16 mouse cellular contexts compared by ENCODE assay signal in the genomic region with DNA sequence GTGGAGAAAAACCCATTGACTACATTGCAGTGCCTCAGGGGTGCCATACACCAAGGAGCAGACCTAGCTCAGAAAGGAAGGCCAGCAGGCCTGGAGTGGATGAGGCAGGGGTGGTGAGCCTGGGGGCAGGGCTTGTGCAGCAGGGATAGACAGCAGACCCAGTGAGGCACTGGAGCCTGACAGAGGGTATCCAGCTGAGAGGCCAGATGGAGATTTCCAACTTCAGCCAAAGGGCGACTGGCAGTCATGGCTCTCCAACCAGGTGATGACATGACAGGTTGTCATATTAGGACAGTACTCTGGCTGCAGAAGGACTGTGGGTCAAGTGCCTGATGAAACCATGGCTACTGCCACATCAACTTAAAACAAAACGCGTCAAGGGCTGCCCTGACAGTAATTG.
DNase-seq lines count a peak whose midpoint lies in the region; ATAC-seq and TF ChIP-seq lines count a peak whose summit lies in the region.
"Had no signal": no experiment of that assay in that cellular context is flagged by ENCODE, and none has a peak within 500 bp of the region (broad histone marks: within the 10 kb centered on the region; RNA-seq: fewer than 3 reads in every experiment).

No protein-coding gene starts in this region.

- WGBS in hindbrain, postnatal 0 days = 55% methylated on average over 3 of the region's 3 CpGs
- 78% methylated on average over 3 of the region's 3 CpGs for WGBS in hindbrain, embryonic 11.5 days

- H3K9me3 ChIP-seq in hindbrain, postnatal 0 days (ENCODE audit: low read length) = no peaks in the 10 kb centered on the region
- no peaks in the 10 kb centered on the region for H3K9me3 ChIP-seq in hindbrain, embryonic 11.5 days (ENCODE audit: control insufficient read depth, low read length)
- H3K9me3 ChIP-seq: embryonic facial prominence, embryonic 12.5 days; heart, embryonic 12.5 days; hindbrain, embryonic 12.5 days had no signal

- H3K36me3 ChIP-seq in hindbrain, postnatal 0 days (ENCODE audit: insufficient read depth, low read length) = no peaks in the 10 kb centered on the region
- no peaks in the 10 kb centered on the region for H3K36me3 ChIP-seq in hindbrain, embryonic 11.5 days (ENCODE audit: control insufficient read depth, insufficient read depth, low read length)
- H3K36me3 ChIP-seq: embryonic facial prominence, embryonic 12.5 days; heart, embryonic 12.5 days; hindbrain, embryonic 12.5 days had no signal

- no peak overlapping the region for H3K4me2 ChIP-seq in hindbrain, postnatal 0 days (ENCODE audit: low read depth, low read length)
- no peak overlapping the region for H3K4me2 ChIP-seq in hindbrain, embryonic 11.5 days (replicated peaks; ENCODE audit: low read depth, low read length)
- H3K4me2 ChIP-seq: embryonic facial prominence, embryonic 12.5 days; heart, embryonic 12.5 days; hindbrain, embryonic 12.5 days had no signal

- H3K9ac ChIP-seq in hindbrain, postnatal 0 days (replicated peaks; ENCODE audit: low read length) = no peak overlapping the region
- no peak overlapping the region for H3K9ac ChIP-seq in hindbrain, embryonic 11.5 days (ENCODE audit: low read depth, low read length)
- H3K9ac ChIP-seq: embryonic facial prominence, embryonic 12.5 days; heart, embryonic 12.5 days; hindbrain, embryonic 12.5 days had no signal

- TF ChIP-seq CTCF in hindbrain, postnatal 0 days (IDR thresholded peaks at IDR 0.05; ENCODE audit: low read depth) = no peak

- no peak for DNase-seq in hindbrain, postnatal 0 days (ENCODE audit: low spot score)
- no peak for DNase-seq in hindbrain, embryonic 11.5 days (ENCODE audit: low spot score)
- peak; percentile 16 for DNase-seq in cerebellum, adult 9-10 months
- peak; percentile 68 to 79 for DNase-seq in cerebellum, postnatal 10 days
- DNase-seq in gastrocnemius, postnatal 10 days = no peak
- DNase-seq in lung, adult 18-20 months = no peak
- DNase-seq: adrenal gland, adult 2 months; adrenal gland, postnatal 25 days; gastrocnemius, postnatal 14 days; heart, postnatal 36 days; kidney, adult 11 months had no signal

- peak; percentile 21; the same call in 1 of the 2 replicates for ATAC-seq in hindbrain, postnatal 0 days
- ATAC-seq in hindbrain, embryonic 11.5 days (ENCODE audit: low FRiP score) = no peak
- ATAC-seq: forebrain, embryonic 16.5 days; hindbrain, embryonic 16.5 days had no signal

- no peak overlapping the region for H3K4me3 ChIP-seq in hindbrain, postnatal 0 days (ENCODE audit: low read length)
- no peak overlapping the region for H3K4me3 ChIP-seq in hindbrain, embryonic 11.5 days (ENCODE audit: low read depth, low read length)
- H3K4me3 ChIP-seq: embryonic facial prominence, embryonic 12.5 days; heart, embryonic 12.5 days; hindbrain, embryonic 12.5 days had no signal

- H3K4me1 ChIP-seq in hindbrain, postnatal 0 days (ENCODE audit: insufficient read depth, low read length) = no peaks in the 10 kb centered on the region
- no peaks in the 10 kb centered on the region for H3K4me1 ChIP-seq in hindbrain, embryonic 11.5 days (replicated peaks; ENCODE audit: control insufficient read depth, insufficient read depth, low read length)
- H3K4me1 ChIP-seq: heart, embryonic 12.5 days had no signal

- H3K27ac ChIP-seq in hindbrain, postnatal 0 days = no peak overlapping the region
- H3K27ac ChIP-seq in hindbrain, embryonic 11.5 days (ENCODE audit: low read depth, low read length) = no peak overlapping the region
- H3K27ac ChIP-seq: embryonic facial prominence, embryonic 12.5 days; hindbrain, embryonic 12.5 days had no signal

- no peaks in the 10 kb centered on the region; the same call in 1 of the 2 replicates for H3K27me3 ChIP-seq in hindbrain, postnatal 0 days (ENCODE audit: insufficient read depth, low read length)
- H3K27me3 ChIP-seq in hindbrain, embryonic 11.5 days (ENCODE audit: control insufficient read depth, insufficient read depth, low read length) = no peaks in the 10 kb centered on the region
- H3K27me3 ChIP-seq: embryonic facial prominence, embryonic 12.5 days; heart, embryonic 12.5 days; hindbrain, embryonic 12.5 days had no signal

Comparison
In these comparisons a context has a peak if more than half of its experiments do, and no peak if none do; other contexts are left out.
1. DNase-seq: peak in cerebellum, adult 9-10 months (single experiment) and cerebellum, postnatal 10 days (2 of 2); none in hindbrain, postnatal 0 days (single experiment), hindbrain, embryonic 11.5 days (single experiment), gastrocnemius, postnatal 10 days (single experiment) and lung, adult 18-20 months (0 of 2).